Mouse (Mus musculus) Patski (cell line): ENCODE results near the gene Tbc1d30. TPM values are rescaled to one million over a fixed set of nuclear protein-coding genes. Genes with fewer than 3 reads are reported as not detected.
A peak's percentile ranks its signal among the peaks of the same experiment; 100 is the strongest.

Experiments
- ATAC-seq: fragments of 100-300 bp; one replicate; pipeline ENCODE4 v1.8.0; 2021
- CTCF ChIA-PET: fragments of 350-600 bp; sonication (Branson Sonifier 250); formaldehyde crosslinking; loops from one replicate; lab custom pipeline; 2022; ENCODE audit warnings: inconsistent platforms; lab: Charles Lee
- POLR2A ChIA-PET: fragments of 350-600 bp; sonication (Branson Sonifier 250); formaldehyde crosslinking; loops from one replicate; lab custom pipeline; 2022; ENCODE audit warnings: antibody characterized with exemption, inconsistent platforms; lab: Charles Lee
- DNase-seq: peaks from one replicate; pipeline ENCODE4 v3.0.0-alpha.2; 2011; ENCODE audit warnings: low read depth, low spot score
- H3K27me3 ChIP-seq: fragments of 371-371 bp; one replicate; pipeline ENCODE4 v1.5.1; 2021
- CTCF ChIP-seq: fragments of 100-300 bp; IDR thresholded peaks from one replicate; pipeline ENCODE4 v1.5.1; 2021
- in situ Hi-C: fragments of 300-500 bp; cut with MboI; formaldehyde crosslinking; loops from 3 replicates; pipeline ENCODE4 v1.11.1; 2018; ENCODE audit warnings: low pct_unique_long_range_greater_than_20kb, mixed read lengths
- polyA plus RNA-seq: library from polyadenylated mRNA; unstranded; gene quantifications from one replicate; pipeline ENCODE4 v1.2.3, GENCODE M21; 2021

Gene Tbc1d30
- polyA plus RNA-seq, 1 experiment from 2014 or later: 0.24 TPM

DNA sequence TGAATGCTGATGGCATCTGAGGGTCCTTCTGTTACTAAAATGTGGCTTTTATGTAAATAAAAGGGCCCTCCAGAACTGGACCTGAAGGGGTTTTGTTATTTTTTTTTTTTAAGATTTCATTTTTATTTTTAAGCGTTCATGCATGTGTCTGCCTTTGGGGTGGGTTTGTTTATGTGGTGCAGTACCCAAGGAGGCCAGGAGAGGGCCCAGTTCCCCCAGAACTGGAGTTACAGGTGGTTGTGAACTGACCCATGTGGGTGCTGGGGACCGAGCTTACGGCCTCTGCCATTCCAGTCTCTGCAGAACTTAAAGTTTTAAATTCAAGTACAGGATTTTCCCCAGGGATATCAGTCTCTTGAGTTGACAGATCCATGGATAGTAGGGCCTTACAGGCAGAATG is 28.3 kb upstream of the Tbc1d30 start:
- H3K27me3 ChIP-seq: no peaks in the 10 kb centered on the region
- TF ChIP-seq CTCF: no peak
- in situ Hi-C loops: no loop called here
- DNase-seq (no peak), ATAC-seq (no peak)
- ChIA-PET POLR2A (no interaction called here), CTCF (no interaction called here)

DNA sequence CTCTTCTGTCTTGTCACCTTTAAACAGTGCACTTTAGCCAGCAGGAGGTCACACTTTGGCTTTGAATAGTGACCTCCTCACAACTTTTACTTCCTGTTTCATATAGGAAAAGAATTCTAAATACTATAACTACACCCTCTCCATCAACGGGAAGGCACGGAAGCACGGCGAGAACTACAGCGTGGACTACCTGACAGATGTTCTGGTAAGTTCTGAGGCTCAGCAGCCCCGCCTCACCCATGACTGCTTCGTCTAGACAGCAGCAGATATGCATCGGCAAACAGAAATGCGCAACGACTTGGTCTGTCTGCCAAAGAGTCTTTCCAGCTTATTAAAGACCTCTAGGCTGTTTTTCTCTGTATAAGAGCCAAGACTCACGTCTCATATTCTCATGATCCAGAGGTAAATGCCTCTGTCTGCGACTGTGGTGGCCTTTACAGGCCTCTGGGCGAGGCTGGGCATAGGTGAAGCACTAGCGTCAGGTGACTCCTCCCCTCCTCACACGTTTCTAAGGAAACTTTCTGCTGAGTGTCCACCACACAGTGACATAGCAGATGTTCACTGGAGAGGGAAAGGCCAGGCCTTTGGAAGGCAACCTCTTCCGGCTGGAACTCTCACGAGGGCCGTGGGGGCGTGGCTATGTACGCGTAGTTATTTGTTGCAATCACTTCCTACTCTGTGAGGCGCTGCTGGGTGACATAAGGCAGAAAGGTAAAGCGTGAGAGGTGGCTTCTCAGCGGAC is 25.6 kb upstream of the Tbc1d30 start:
- peak; percentile 88 for ATAC-seq
- DNase-seq: peak; percentile 79
- in situ Hi-C loops: no loop called here
- ChIA-PET CTCF (no interaction called here), POLR2A (no interaction called here)
- TF ChIP-seq CTCF: no peak
- no peaks in the 10 kb centered on the region for H3K27me3 ChIP-seq

DNA sequence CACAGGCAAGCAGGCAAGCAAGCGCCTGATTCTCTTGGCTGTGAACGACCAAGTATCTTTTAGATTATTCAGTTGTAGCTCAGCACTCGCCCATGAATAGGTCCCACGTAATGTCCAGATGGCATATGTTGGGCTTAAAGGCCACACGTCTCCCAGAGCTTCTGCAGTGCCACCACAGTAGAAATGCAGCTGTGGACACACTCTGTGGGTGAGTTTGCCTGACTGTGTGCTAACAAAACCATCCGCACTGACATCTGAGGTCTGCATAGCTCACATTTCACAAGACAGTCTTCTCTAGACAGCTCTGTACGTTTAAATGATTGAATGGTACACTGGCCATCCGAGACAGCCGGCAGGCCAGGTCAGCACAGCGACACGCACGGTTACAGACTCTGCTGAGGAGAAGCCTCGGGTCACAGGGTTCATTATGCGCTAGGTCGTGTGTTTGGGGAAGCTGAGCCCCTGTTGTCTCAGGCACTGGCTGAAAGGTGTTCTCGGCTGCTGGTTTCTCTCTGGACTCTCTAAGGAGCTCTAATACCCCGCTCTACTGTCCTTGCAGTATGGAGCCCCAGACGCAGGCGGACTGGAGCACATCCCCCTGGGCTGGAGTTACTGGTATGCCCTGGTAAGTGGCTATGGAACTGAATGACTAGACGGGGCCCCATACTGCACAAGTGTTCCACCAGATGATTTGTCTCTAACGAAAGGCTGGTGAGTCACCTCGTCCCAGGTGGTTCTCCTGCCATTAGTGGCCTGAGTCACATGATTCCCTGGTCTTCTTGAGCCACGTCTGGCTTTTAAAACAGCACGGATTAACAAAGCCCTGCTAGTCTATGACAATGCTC is 24.8 kb upstream of the Tbc1d30 start:
- ATAC-seq (peak; percentile 74), DNase-seq (peak; percentile 57)
- ChIA-PET CTCF (no interaction called here), POLR2A (no interaction called here)
- no peak for TF ChIP-seq CTCF
- in situ Hi-C loops: no loop called here
- H3K27me3 ChIP-seq: no peaks in the 10 kb centered on the region

DNA sequence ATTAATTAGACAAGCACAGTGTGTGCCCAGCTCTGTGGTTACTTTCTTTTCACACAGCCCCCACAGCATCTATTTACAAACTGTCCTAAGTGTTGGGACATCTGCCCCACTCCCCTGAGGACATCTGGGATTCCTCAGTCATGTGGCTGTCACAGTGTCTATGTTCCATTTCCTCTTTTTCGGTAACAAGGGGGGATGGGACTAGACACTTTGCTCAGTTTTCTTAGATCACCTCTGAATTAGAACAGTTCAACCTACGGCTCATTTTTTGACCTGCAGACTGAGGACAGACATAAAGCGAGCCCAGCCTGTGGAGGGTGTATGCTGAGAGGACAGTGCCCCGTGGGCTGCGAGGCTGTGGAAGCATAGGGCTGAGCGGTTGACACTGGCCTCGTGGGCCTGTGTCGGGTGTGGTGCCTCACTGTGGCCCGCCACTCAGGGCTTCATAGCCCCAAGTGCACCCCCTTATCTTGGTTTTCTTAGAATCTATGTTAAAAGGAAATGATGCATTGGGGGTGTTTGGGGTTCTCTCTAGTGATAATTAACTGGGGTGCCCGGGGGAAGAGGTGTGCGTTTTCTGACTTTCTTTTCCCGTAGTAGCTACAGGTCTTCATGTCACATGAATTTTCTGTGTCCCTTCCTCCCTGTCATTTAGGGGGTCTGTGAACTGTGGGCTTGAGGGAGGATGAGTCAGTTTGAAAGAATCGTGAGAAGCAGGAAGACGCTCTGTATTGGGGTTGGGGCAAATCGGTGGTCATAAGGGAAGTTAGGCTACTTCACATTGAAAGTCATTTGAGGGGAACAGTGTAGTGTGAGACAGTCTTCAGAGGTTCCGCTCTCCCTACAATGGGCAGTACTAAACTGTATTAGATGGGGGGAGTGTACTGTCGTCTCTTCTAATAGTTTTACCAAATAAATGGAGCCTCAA is 23.9 kb upstream of the Tbc1d30 start:
- POLR2A ChIA-PET: no interaction called here
- H3K27me3 ChIP-seq: no peaks in the 10 kb centered on the region
- in situ Hi-C loops: no loop called here
- DNase-seq: no peak
- CTCF ChIA-PET: no interaction called here
- no peak for TF ChIP-seq CTCF
- no peak for ATAC-seq

DNA sequence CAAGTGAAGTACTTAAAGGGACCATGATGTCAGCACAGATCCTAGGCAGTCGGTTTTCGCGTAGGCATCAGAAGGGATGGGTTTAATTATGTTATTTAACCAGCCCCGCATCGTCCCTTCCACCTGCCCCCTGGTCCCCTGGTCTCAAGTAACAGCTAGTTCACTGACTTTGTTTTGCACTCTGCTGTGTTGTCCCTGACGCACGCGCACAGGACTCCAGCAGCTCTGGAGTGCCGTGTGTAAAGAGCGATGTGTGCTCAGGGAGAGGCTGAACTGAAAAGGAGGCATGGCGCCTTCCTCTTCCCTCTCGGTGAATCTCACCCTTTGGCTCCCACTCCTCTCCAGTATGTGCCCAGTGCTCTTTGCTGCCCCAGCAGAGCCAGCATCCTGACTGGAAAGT is 22.9 kb upstream of the Tbc1d30 start:
- ChIA-PET POLR2A (no interaction called here), CTCF (no interaction called here)
- in situ Hi-C loops: no loop called here
- TF ChIP-seq CTCF: no peak
- DNase-seq (no peak), ATAC-seq (no peak)
- no peaks in the 10 kb centered on the region for H3K27me3 ChIP-seq

DNA sequence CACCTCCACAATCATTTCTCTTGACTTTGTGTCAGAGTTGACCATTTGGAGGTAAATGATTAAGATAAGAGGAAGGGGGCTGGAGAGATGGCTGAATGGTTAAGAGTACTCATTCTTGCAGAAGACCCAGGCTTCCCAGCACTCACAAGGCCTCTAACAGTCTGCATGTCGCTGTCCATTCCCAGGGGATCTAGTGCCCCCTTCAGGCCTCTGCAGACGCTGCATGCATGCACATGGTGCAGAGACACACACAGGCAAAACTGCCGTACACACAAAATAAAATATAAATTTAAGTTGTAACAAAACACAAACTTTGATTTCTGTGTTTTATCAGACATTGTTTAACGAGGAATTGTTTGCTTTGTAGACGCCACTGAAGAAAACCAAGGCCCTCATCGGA is 19.7 kb upstream of the Tbc1d30 start:
- ChIA-PET POLR2A (no interaction called here), CTCF (interaction anchor here (0.8 kb wide), 1 partner anchor 26 kb away, joined by 3 read pairs; no protein-coding TSS in a partner anchor)
- no peaks in the 10 kb centered on the region for H3K27me3 ChIP-seq
- no peak for DNase-seq
- no peak for TF ChIP-seq CTCF
- in situ Hi-C loops: no loop called here
- ATAC-seq: no peak

DNA sequence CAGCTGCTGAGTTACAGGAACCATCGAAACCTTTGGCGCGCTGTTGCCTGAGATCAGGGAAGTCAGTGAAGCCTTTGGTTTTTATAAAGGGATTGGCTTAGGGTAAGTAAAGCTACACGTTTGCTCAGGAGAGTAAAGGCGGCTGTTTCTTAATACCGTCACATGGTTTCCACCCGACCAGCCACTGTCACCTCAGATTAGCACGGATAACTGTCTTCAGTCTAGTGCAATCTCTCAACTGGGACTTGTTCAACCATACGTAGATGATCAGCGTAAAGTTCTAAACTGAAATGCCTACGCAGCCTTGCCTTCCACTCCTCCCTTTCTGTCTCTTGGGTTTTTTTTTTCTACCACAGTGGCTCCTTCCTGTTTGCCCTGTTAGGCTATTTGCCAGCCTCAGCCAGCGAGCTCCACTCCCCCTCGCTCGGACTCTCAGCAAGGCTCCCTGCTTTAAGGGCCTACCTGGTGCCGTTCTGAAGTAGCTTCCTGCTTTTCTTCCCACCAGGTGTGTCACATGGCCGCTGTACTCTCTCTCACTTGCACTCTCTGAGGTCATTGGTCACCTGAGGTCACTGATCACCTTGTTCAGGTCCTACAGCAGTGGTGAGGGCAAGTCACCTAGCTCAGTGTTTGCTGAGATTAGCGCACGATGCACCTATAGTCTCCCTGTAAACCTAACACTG is 17.8 kb upstream of the Tbc1d30 start:
- DNase-seq (no peak), ATAC-seq (no peak)
- ChIA-PET POLR2A (no interaction called here), CTCF (no interaction called here)
- no peak for TF ChIP-seq CTCF
- H3K27me3 ChIP-seq: no peaks in the 10 kb centered on the region
- in situ Hi-C loops: no loop called here

DNA sequence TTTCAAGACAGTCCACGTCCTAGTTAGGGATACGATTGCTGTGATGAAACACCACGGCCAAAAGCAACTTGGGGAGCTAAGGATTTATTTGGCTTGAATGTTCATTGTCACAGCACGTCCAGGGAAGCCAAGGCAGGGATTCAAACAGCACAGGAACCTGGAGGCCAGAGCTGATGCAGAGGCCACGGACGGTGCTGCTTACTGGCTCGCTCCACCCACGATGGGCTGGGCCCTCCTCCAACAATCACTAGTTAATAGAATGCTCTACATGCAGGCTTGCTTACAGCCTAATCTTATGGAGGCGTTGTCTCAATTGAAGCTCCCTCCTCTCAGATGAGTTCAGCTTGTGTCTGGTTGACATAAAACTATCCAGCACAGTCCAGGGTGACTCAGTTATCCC is 16.7 kb upstream of the Tbc1d30 start:
- H3K27me3 ChIP-seq: no peaks in the 10 kb centered on the region
- in situ Hi-C loops: no loop called here
- TF ChIP-seq CTCF: no peak
- POLR2A ChIA-PET: no interaction called here
- ATAC-seq (no peak), DNase-seq (no peak)
- CTCF ChIA-PET: no interaction called here

DNA sequence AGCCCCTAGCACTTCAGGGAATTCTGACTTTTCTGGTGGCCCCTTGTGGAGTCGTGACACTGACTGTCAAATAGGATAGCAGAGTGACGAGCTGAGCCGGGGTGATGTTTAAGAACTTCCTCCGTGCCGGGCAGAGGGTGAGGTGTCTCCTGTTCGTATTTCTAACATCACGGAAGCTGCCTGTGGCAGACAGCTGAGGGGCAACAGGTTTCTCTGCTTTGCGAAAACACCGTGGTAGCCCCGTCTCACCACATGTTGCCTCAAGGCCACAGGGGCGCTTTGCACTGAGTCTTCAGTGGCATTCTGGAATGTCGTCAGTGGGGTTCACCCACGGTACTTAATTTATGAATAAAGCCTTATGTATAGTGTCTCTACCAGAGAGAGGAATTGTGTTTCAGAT is 16.2 kb upstream of the Tbc1d30 start:
- CTCF ChIA-PET: interaction anchor here (1.7 kb wide), 1 partner anchor 42 kb away, joined by 3 read pairs; no protein-coding TSS in a partner anchor
- ATAC-seq (no peak), DNase-seq (no peak)
- H3K27me3 ChIP-seq: no peaks in the 10 kb centered on the region
- TF ChIP-seq CTCF: no peak
- in situ Hi-C loops: no loop called here
- POLR2A ChIA-PET: no interaction called here

DNA sequence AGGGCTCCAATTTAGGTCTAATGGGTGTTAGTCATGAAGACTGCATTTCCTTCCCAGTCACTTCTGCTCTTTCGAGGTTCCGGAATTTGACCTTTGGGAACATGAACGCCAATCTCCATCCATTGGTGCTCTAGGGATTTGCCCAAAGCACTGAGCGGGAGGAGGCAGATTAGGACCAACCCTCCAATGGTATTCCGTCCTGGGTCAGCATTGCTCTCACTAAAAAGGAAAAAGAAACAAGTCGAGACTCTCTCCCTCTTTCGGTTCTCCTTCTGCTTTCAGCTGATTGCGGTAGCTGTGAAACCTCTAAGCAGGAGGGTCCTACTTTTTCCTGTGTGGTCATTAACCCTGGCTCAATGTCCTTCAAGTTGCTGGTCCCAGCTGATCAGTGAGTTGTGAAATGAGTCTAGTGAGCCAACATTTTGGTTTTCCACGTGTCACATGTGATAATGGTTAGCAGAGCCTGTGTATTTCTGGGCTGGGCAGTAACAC is 14.7 kb upstream of the Tbc1d30 start:
- POLR2A ChIA-PET: no interaction called here
- CTCF ChIA-PET: interaction anchor here (1.7 kb wide), 1 partner anchor 43 kb away, joined by 3 read pairs; no protein-coding TSS in a partner anchor
- ATAC-seq (no peak), DNase-seq (no peak)
- TF ChIP-seq CTCF: no peak
- no peaks in the 10 kb centered on the region for H3K27me3 ChIP-seq
- in situ Hi-C loops: no loop called here
